Mouse (Mus musculus) C2C12 (cell line): ENCODE results near the gene Cnn3. TPM values are rescaled to one million over a fixed set of nuclear protein-coding genes. Genes with fewer than 3 reads are reported as not detected.
A peak's percentile ranks its signal among the peaks of the same experiment; 100 is the strongest.

Experiments
- H3K27me3 ChIP-seq: one replicate; pipeline ENCODE4 v1.6.1; 2011; ENCODE audit not compliant: control insufficient read depth, insufficient read depth, insufficient read length
- H3K36me3 ChIP-seq: one replicate; pipeline ENCODE4 v1.6.1; 2011; ENCODE audit not compliant: control insufficient read depth, insufficient read depth
- H3K4me3 ChIP-seq: one replicate; pipeline ENCODE4 v1.5.1; 2011; ENCODE audit warnings: mild to moderate bottlenecking, control low read depth; ENCODE audit not compliant: poor library complexity, insufficient read depth, severe bottlenecking
- H3K79me2 ChIP-seq: one replicate; pipeline ENCODE4 v1.6.1; 2011; ENCODE audit not compliant: control insufficient read depth, insufficient read depth
- H3K79me3 ChIP-seq: one replicate; pipeline ENCODE4 v1.6.1; 2011; ENCODE audit warnings: low read depth, control low read depth
- H3ac ChIP-seq: one replicate; pipeline ENCODE3; 2011; ENCODE audit warnings: low read depth; ENCODE audit not compliant: control insufficient read depth, insufficient read length
- CEBPB ChIP-seq: IDR thresholded peaks from one replicate; pipeline ENCODE4 v1.6.1; 2011; ENCODE audit warnings: low read depth, mild to moderate bottlenecking, control low read depth, moderate library complexity
- CTCF ChIP-seq: IDR thresholded peaks from one replicate; pipeline ENCODE4 v1.5.1; 2011; ENCODE audit not compliant: control insufficient read depth, insufficient read depth, insufficient read length
- FOSL1 ChIP-seq: IDR thresholded peaks from one replicate; pipeline ENCODE4 v1.8.0; 2011; ENCODE audit warnings: mild to moderate bottlenecking, low read length; ENCODE audit not compliant: poor library complexity, insufficient read depth, severe bottlenecking
- MAX ChIP-seq: IDR thresholded peaks from one replicate; pipeline ENCODE4 v1.6.1; 2011; ENCODE audit warnings: mild to moderate bottlenecking, control low read depth
- MYOD1 ChIP-seq: IDR thresholded peaks from one replicate; pipeline ENCODE4 v1.6.1; 2011; ENCODE audit warnings: low read depth; ENCODE audit not compliant: control insufficient read depth, insufficient read length
- MYOG ChIP-seq: IDR thresholded peaks from one replicate; pipeline ENCODE4 v1.6.1; 2011; ENCODE audit not compliant: control insufficient read depth, insufficient read length; ENCODE audit errors: extremely low read depth
- USF1 ChIP-seq: IDR thresholded peaks from one replicate; pipeline ENCODE4 v1.6.1; 2011; ENCODE audit warnings: low read depth, mild to moderate bottlenecking, control low read depth, moderate library complexity
- polyA plus RNA-seq: library from polyadenylated mRNA; unstranded; fragments of >200 nt; fragmentation: generic; extraction: Trizol; gene quantifications from one replicate; pipeline ENCODE4 v1.2.1, GENCODE M21; 2012; ENCODE audit warnings: missing spikeins

Cnn3 gene
- polyA plus RNA-seq, 1 experiment = 362 TPM

- H3K79me2 ChIP-seq = no peaks in the 10 kb centered on the region
- TF ChIP-seq USF1 (no peak), CEBPB (no peak), FOSL1 (no peak), MYOG (no peak), CTCF (no peak), MAX (no peak), MYOD1 (no peak)
- no peaks in the 10 kb centered on the region for H3K27me3 ChIP-seq
- no peaks in the 10 kb centered on the region for H3K36me3 ChIP-seq
- H3ac ChIP-seq = no peak overlapping the region
- no peaks in the 10 kb centered on the region for H3K79me3 ChIP-seq
- H3K4me3 ChIP-seq = no peak overlapping the region
Observed at GRCm38 (mm10) chr3:121416171-121417154, 9.8 kb upstream of the Cnn3 start.

GRCm38 (mm10) chr3:121417379-121418250, 8.7 kb upstream of the Cnn3 start:
- no peak overlapping the region for H3K4me3 ChIP-seq
- no peaks in the 10 kb centered on the region for H3K79me2 ChIP-seq
- TF ChIP-seq CTCF (no peak), USF1 (no peak), CEBPB (no peak), MYOD1 (no peak), MYOG (no peak), MAX (no peak), FOSL1 (no peak)
- H3ac ChIP-seq = peak overlapping the region; percentile 52
- H3K36me3 ChIP-seq = no peaks in the 10 kb centered on the region
- H3K27me3 ChIP-seq = no peaks in the 10 kb centered on the region
- no peaks in the 10 kb centered on the region for H3K79me3 ChIP-seq

GRCm38 (mm10) chr3:121418251-121418601, 8.1 kb upstream of the Cnn3 start:
- Histone ChIP-seq H3K79me3 (no peaks in the 10 kb centered on the region), H3K4me3 (no peak overlapping the region), H3K27me3 (no peaks in the 10 kb centered on the region), H3ac (no peak overlapping the region), H3K36me3 (no peaks in the 10 kb centered on the region), H3K79me2 (no peaks in the 10 kb centered on the region)
- TF ChIP-seq FOSL1 (no peak), MAX (no peak), CEBPB (no peak), MYOG (no peak), USF1 (no peak), MYOD1 (no peak), CTCF (no peak)

GRCm38 (mm10) chr3:121418850-121419435, 7.4 kb upstream of the Cnn3 start:
- no peak for TF ChIP-seq MYOD1
- TF ChIP-seq CEBPB = no peak
- no peak for TF ChIP-seq FOSL1
- no peak for TF ChIP-seq USF1
- TF ChIP-seq MYOG = no peak
- no peak for TF ChIP-seq CTCF
- TF ChIP-seq MAX = no peak
- no peaks in the 10 kb centered on the region for H3K36me3 ChIP-seq
- no peaks in the 10 kb centered on the region for H3K79me3 ChIP-seq
- H3ac ChIP-seq = no peak overlapping the region
- H3K4me3 ChIP-seq = no peak overlapping the region
- H3K27me3 ChIP-seq = no peaks in the 10 kb centered on the region
- H3K79me2 ChIP-seq = no peaks in the 10 kb centered on the region

- H3K79me2 ChIP-seq = peaks cover 11% of the 10 kb centered on the region
- no peaks in the 10 kb centered on the region for H3K36me3 ChIP-seq
- H3K79me3 ChIP-seq = peaks cover 4% of the 10 kb centered on the region
- no peak overlapping the region for H3K4me3 ChIP-seq
- H3ac ChIP-seq = no peak overlapping the region
- TF ChIP-seq USF1 (no peak), MYOD1 (no peak), CEBPB (no peak), MAX (no peak), CTCF (no peak), MYOG (no peak), FOSL1 (no peak)
- no peaks in the 10 kb centered on the region for H3K27me3 ChIP-seq
Observed at GRCm38 (mm10) chr3:121422405-121422804, 3.9 kb upstream of the Cnn3 start.
